Mouse (Mus musculus) cortical plate, adult 2 months (tissue): ENCODE results near the gene Ftl1. TPM values are rescaled to one million over a fixed set of nuclear protein-coding genes. Genes with fewer than 3 reads are reported as not detected.
"Not testable (repeated sequence)": the region's sequence is repeated elsewhere in the genome, so short reads cannot be mapped to it uniquely, and the experiment has no call there.

ENCODE experiments used
- H3K27ac ChIP-seq: fragments of 200-500 bp; 2 replicates; pipeline ENCODE4 v1.5.1; 2012; ENCODE audit warnings: low read length, control low read depth, inconsistent platforms; ENCODE audit not compliant: insufficient read depth
- H3K4me1 ChIP-seq: fragments of 200-500 bp; 2 replicates; pipeline ENCODE4 v1.6.1; 2011; ENCODE audit warnings: low read length; ENCODE audit not compliant: control insufficient read depth, insufficient read depth
- H3K4me3 ChIP-seq: fragments of 200-500 bp; 2 replicates; pipeline ENCODE4 v1.5.1; 2011; ENCODE audit warnings: mild to moderate bottlenecking, low read length, control low read depth; ENCODE audit not compliant: insufficient read depth
- CTCF ChIP-seq: fragments of 200-500 bp; IDR thresholded peaks from 2 replicates; pipeline ENCODE4 v1.5.1; 2011; ENCODE audit warnings: mild to moderate bottlenecking, control low read depth, low read length; ENCODE audit not compliant: insufficient read depth; ENCODE audit errors: extremely low read depth
- POLR2A ChIP-seq: fragments of 200-500 bp; IDR thresholded peaks from 2 replicates; pipeline ENCODE4 v1.6.1; 2011; ENCODE audit warnings: mild to moderate bottlenecking, low read length, control low read depth; ENCODE audit not compliant: insufficient read depth; ENCODE audit errors: extremely low read depth
- polyA plus RNA-seq: library from polyadenylated mRNA; depleted of rRNA; stranded (reverse); fragments of >200 nt; gene quantifications from 2 replicates; pipeline ENCODE4 v1.2.3, GENCODE M21; 2012

Ftl1 gene
- polyA plus RNA-seq, 1 experiment = 637 TPM

DNA sequence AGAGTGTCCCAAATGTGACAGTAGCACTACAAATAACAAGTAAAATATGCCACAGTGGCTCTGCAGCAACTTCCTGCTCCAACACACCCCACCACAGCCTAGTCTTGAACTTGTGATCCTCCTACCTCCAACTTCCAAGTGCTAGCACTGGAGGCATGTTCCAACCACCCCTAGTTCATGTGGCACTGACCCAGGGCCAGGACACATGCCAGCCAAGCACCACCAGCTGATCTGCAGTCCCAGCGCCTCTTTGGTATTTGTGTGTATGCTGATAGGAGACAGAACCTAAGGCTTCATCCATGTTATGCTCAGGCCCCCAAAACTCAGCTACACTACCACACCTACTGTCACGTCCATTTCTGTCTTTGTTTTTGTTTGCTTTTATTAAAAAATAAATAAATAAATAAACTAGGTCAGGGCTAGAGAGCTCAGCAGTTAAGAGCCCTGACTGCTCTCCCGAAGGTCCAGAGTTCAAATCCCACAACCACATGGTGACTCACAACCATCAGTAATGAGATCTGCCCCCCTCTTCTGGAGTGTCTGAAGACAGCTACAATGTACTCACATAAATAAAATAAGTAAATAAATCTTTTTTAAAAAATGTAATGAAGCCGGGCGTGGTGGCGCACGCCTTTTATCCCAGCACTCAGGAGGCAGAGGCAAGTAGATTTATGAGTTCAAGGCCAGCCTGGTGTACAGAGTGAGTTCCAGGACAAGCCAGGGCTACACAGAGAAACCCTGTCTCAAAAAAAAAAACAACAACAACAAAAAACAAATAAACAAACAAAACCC is 4.5 kb upstream of the Ftl1 start:
- no peak overlapping the region for H3K4me3 ChIP-seq
- H3K4me1 ChIP-seq = peaks cover 11% of the 10 kb centered on the region
- no peak overlapping the region for H3K27ac ChIP-seq
- TF ChIP-seq CTCF (no peak), POLR2A (no peak)

DNA sequence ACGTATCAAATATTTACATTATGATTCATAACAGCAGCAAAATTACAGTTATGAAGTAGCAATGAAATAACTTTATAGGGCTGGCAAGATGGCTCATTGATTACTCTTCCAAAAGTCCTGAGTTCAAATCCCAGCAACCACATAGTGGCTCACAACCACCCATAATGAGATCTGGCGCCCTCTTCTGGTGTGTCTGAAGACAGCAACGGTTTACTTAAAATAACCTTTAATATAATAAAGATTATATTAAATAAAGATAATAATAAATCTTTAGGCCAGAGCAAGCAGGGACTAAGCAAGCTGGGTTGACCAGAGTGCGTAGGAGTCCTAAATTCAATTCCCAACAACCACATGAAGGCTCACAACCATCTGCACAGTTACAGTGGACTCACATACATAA is 3.2 kb upstream of the Ftl1 start:
- not testable (repeated sequence) for H3K4me3 ChIP-seq, H3K27ac ChIP-seq
- peaks cover 11% of the 10 kb centered on the region for H3K4me1 ChIP-seq

DNA sequence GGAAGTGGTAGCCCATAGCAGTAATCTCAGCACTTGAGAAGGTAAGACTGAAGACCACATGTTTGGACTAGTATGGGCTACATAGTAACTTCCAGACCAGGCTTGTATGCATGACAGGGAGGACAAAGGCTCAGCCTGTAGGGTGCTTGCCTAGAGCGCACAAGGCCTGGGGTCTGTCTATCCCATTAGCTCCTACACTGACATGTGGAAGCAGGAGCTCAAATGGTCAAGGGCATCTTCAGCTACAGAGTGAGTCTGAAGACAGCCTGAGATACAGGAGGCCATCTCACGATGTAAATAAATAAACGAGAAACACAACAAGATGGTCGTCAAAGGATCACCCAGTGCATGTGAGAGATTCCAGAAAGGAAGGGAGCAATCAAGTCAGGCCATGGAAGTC is 2.6 kb upstream of the Ftl1 start:
- no peak for TF ChIP-seq CTCF
- no peak for TF ChIP-seq POLR2A
- no peak overlapping the region for H3K27ac ChIP-seq
- H3K4me3 ChIP-seq = no peak overlapping the region
- peaks cover 11% of the 10 kb centered on the region for H3K4me1 ChIP-seq

DNA sequence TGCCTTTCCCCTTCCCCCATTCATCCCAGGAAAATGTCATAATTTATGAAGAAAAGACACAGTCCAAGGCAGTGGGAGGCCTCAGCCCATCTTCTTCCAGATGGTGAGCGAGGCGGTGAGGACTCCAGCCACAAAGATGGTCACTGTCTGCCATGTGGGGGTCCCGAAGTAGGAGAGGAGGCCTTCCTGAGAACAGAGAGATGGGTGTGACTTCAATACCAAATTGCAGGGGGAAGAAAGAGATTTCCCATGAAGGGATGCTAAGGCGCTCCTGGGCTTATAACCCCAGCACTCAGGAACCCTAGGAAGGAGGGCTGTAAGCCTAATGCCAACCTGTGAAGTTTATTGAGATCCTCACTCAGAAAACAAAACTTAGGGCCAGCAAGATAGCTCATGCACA is 2.1 kb upstream of the Ftl1 start:
- Histone ChIP-seq H3K4me1 (peaks cover 13% of the 10 kb centered on the region), H3K4me3 (no peak overlapping the region), H3K27ac (no peak overlapping the region)
- no peak for TF ChIP-seq POLR2A
- TF ChIP-seq CTCF = no peak

DNA sequence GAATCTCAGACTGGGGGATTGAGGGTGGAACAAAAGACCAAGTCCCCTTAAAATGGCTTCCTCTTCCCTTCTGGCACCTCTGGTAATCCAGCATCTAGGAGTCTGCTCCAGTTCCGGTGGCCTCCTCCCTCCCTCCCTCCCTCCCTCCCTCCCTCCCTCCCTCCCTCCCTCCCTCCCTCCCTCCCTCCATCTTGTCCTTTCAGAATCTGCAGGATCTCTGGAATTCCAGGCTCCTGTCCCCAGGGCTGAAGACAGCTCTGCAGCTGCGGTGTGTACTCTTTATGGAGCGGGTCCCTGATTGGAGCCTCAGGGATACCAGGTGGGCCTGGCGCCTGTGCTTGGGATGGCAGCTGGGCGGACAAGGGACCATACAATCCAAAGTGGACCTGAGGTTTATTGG is 1.6 kb upstream of the Ftl1 start:
- no peak for TF ChIP-seq POLR2A
- no peak for TF ChIP-seq CTCF
- H3K27ac ChIP-seq = peak overlapping the region; percentile 94
- H3K4me3 ChIP-seq = no peak overlapping the region
- H3K4me1 ChIP-seq = peaks cover 13% of the 10 kb centered on the region

DNA sequence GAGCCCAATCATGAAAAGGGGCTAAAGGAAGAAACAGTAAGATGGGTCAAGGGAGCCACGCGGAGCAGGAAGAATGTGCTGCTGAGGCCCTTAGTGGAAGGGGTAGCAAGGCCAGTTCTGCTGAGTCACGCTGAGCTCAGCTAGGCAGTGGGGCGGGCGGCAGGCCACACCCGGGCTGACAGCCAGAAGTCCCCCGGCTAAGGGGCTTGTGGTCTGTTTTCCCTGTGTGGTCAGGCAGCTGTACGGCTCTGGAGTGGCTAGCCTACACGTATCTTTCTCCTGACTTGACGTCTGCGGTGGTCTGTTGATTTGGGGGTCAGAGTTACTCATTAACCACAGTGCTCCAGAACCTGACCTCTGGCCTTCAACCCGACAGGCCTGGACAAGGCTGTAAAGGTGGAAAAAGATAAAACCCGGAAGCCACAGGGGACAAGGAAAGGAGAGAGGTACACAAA is 1.2 kb upstream of the Ftl1 start:
- peak overlapping the region; percentile 94 for H3K27ac ChIP-seq
- TF ChIP-seq POLR2A (0 out of 2 replicates have a peak, but pooled peaks have one; percentile 37), CTCF (no peak)
- no peak overlapping the region for H3K4me3 ChIP-seq
- H3K4me1 ChIP-seq = peaks cover 12% of the 10 kb centered on the region

DNA sequence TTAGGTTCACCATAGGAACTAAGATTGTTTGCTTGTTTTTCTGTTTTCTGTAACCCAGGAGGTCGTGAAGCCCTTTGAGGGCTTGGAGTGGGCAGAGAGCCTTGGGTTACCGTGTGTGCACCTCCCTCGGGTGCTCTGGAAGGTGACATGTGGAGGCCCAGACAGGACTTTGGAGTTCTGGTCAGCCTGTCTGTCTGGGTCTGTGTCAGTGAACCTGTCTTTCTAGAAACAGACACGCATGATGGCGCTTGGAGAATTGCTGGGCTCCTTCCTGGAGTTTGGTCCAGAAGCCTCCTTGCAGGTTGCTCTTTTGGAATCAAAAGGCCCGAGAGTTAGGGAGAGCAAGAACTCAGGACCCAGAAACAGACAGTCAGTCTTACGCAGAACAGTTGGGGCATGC is 693 bp upstream of the Ftl1 start:
- Histone ChIP-seq H3K4me3 (no peak overlapping the region; the same call in 1 of the 2 replicates), H3K27ac (peak overlapping the region; percentile 94), H3K4me1 (peaks cover 9% of the 10 kb centered on the region; the same call in 1 of the 2 replicates)
- TF ChIP-seq POLR2A (no peak), CTCF (no peak)

DNA sequence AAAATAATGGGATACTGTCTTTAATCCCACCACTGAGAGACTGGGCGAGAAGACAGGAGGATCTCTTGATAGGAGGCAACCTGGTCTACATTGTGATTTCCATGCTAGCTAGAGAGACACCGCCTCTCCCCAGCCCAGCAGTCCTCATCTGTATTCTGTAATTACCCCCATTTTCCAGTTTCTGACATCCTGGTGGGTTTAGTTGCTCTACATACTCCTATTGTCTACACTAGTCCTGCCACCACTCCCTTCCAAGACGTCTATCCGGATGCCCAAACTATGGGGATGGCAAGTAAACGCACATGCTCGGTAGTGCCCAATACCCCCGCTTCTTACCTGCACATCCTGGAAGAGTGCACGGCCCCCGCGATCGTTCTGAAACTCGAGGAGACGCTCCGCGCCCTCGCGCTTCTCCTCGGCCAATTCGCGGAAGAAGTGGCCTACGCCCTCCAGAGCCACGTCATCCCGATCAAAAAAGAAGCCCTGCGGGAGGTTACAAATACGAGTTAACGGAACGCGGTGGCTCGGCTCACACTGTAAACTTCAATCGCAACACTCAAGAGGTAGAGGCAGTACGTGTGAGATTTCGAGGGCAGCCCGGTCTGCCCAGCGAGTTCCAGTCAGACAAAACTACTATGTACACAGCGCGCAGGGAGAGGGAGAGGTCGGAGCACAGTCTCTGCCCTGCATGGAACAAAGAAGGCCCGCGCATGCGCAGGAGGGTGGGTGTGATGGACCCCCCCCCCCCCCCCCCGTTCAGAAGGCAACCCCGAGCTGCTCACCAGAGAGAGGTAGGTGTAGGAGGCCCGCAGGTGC is 728 bp downstream of the Ftl1 start:
- TF ChIP-seq CTCF (no peak), POLR2A (no peak; the same call in 1 of the 2 replicates)
- Histone ChIP-seq H3K27ac (peak overlapping the region; percentile 64; the same call in 1 of the 2 replicates), H3K4me3 (peak overlapping the region; percentile 93), H3K4me1 (peaks cover 6% of the 10 kb centered on the region; the same call in 1 of the 2 replicates)

DNA sequence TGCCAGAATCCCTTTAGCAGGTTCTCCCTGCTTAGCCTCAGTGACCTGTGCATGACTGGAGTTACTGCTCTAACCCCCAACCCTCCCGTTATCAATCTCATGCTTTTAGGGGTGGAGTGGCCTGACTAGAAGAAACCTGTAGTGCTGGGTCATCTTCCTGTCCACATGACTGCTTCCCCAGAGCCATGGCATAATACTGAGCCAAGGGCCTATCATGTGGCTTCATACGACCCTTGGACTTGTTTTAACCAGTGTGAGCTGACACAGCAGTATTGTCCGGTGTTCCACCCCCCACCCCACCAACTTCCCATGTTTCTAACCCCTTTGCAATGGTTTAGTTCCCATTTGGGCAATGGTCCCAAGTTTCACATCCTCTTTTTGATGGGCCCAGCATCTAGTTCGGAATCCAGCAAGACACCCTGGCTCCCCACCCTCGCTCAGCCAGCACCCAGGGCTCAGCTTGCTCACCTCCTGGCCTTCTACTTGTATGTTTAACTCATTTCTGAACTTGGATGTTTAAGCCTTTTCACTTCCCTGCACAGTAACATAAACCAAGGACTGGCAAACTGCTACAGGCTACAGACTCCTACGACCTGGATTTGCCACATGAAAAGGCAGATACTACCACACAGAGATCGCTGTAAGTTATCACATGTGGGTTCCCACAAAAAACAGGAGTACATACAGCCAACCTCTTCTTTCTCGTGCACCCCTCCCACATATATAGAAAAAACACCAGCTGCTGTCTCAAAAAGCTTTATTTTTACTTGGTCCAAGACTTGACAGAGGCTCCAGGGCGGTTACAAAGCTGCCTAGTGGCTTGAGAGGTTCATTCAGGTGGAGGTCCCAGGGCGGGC is 2.3 kb downstream of the Ftl1 start:
- H3K4me3 ChIP-seq = peak overlapping the region; percentile 93; the same call in 1 of the 2 replicates
- peaks cover 6% of the 10 kb centered on the region; the same call in 1 of the 2 replicates for H3K4me1 ChIP-seq
- H3K27ac ChIP-seq = no peak overlapping the region
- peak; percentile 24; the same call in 1 of the 2 replicates for TF ChIP-seq POLR2A
- no peak for TF ChIP-seq CTCF
